Mouse (Mus musculus) left cerebral cortex, postnatal 4 days (tissue): ENCODE measurements around the gene Mta3. TPM values are rescaled to one million over a fixed set of nuclear protein-coding genes. Genes with fewer than 3 reads are reported as not detected.
A peak's percentile ranks its signal among the peaks of the same experiment; 100 is the strongest.

Experiments used
- DNase-seq: peaks from one replicate; pipeline ENCODE4 v3.0.0-alpha.2; 2022
- intact Hi-C: fragments of 180-260 bp; cut with DNase I; formaldehyde crosslinking; loops from one replicate; pipeline ENCODE4 v1.15.1; 2025
- total RNA-seq, 2 experiments: library from RNA; stranded (reverse); gene quantifications; 2 replicates each; pipeline ENCODE4 v1.2.3; 2021

The Mta3 gene
- total RNA-seq, 2 experiments from 2014 or later, result 56.0 to 61.5 TPM

DNA sequence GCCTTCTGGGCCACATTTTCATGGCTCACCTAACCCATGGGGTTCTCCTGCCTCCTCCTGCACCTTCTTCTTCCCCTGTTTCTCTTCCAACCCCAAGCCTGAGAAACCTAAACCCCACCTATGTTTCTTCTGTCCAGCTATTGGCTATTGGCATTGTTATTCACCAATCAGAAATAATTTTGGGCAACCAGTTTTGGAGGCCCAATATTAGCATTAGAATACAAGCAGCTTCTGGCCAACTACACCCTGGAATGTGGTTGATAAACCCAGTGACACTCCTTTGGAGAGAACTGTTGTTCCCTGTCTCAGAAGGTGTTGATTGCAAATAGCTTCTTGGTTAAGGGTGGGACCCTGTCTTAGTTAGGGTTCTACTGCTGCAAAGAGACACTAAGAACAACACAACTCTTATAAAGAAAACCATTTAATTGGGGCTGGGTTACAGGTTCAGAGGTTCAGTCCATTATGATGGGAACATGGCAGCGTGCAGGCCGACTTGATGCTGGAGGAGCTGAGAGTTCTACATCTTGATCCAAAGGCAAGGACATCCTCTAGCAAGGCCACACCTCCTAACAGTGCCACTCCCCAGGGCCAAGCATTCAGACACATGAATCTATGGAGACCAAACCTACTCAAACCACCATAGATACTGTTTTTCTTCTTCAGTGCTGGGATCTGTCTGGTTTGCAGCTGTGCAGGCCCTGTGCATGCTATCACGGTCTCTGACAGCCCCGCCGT is 44.4 kb downstream of the Mta3 start:
- DNase-seq, result no peak
- intact Hi-C loops, result no loop called here

DNA sequence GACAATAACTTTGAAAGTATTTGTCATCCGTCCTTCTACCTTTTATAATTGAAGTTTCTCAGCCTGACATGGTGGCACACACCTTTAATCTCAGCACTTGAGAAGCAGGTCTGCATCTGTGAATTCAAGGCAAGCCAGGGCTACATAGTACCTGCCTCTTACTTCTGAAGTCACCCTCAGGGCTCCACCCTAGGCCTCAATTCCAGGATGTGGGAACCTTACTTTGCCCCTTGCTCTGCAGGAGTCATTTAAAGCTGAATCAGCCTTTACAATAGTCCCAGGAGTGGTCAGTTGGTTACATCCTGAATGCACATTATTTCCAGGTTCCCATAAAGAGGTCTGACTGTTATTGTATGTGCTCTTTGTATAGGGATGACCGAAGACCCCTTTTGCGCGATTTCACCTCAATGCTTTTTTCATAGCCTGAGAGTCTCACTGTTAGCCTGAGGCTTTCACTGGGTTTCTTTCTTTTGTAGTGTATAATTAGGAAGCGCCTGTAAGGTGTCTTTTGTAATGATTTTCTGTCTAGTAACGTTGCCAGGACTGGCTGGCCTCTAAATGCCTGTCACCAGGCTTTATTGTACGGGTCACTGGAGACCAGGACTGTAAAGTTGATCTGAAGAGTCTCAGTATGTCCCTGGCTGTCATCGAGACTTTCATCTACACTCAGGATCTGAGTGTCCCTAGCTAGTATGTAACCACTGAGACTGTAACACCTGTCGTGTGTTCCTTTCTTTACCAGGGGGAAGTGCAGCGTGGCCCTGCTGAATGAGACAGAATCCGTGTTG is 47.3 kb downstream of the Mta3 start:
- DNase-seq, result no peak
- intact Hi-C loops, result no loop called here

DNA sequence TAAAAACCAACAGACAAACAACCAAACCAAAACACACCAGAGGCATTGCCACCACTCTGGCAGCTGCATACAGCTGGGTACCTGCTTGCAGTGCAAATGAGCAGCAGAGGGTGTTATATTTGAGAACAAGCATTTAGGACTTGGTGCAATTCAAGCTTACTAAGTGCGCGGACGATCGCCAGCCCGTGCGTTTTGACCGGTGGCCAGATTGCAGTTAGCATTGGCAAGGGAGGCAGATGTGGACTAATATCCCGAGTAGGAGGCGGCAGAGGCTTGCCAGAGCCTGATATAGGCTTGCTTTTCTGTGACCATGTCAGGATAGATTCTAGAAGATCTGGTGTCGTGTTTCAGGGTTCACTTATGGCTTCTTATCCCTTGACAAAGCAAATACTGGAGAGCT is 52.1 kb downstream of the Mta3 start:
- intact Hi-C loops, result no loop called here
- DNase-seq, result no peak

DNA sequence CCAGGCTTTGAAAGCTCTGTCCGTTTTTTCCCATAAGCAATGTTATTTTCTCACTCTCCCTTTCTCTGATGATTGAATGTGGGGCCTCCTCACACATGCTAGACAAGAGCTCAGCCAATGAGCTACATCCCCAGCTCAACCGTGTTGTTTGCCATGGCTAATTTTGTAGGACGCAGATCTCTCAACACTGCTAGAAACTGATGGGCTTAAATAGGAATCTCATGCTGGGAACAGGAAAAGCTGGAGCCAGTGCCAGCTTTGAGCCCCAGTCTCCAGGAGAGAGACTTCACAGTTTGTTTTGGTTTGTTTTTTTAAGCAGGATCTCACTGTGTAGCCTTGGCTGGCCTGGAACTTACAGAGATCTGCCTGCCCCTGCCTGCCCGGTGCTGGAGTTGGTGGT is 53.6 kb downstream of the Mta3 start:
- intact Hi-C loops, result no loop called here
- DNase-seq, result no peak

DNA sequence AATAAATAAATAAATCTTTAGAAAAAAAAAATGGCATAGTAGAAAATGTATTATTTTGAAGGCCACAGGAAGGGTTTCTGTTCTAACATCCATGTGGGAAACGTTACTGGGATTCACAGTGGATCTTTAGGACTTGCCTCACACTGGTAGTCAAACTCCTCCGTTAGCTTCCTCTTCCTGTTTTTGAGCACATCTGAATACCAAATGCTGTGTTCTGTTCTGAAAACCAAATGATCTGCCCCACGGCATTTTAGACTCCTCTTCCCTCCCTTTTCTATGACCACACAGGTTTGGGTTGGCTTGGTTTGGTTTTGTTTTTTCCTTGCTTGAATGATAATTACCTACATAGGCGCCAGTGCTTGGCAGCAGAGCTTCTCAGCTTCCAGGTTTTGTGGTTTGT is 58.6 kb downstream of the Mta3 start:
- intact Hi-C loops, result no loop called here
- DNase-seq, result no peak

DNA sequence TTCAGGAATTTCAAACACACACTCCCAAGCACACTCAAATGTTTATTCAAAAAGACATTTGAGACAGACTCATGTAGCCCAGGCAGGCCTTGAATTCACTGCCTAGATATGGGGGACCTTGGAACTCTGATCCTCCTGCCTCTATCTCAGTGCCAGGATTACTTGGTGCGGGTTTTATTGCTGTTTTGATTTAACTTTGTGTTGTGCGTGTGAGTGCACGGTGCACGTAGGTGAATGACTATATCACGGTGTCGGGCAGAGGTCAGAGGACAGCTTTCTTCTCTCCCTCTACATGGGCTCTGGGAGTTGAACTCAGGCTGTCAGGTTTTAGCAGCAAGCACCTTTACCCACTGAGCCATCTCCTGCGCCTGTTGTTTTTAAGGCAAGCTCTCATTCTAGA is 61.1 kb downstream of the Mta3 start:
- no peak for DNase-seq
- intact Hi-C loops, result no loop called here

DNA sequence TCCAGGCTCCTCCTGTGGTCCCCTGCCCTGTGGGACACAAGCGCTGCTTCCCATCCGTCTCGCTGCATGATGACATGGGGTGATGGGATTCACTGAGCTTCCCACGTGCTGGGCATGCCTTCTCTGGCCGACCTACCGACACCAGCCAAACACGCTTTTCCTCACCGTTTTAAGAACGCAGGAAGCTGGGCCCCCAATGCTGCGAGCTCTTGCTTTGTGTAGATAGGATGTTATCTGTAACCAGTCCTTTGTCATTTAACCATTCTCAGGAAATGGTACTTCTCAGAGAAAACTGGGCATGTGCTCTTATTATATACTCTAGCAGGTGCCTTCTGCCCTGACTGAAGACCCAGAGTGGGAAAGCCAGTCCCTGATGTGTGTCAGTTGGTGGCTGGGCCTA is 62.3 kb downstream of the Mta3 start:
- intact Hi-C loops, result no loop called here
- DNase-seq, result no peak

DNA sequence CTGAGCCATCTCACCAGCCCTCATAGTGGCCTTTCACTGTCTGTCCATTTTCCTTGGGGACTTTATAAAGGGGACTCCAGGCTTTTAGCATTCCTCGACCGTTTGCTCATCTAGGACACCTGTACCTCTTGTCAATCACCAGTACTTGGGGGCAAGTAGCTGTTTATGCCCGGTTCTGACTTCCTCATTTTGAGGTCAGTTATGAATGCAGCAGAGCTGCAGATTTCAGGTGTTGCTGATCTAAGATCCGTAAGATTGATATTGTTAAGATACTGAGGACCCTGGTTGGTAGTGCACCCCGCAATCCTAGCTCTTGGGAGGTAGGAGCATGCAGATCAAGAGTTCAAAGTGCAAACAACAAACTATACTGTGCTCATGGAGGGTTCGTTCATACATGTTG is 64.4 kb downstream of the Mta3 start:
- intact Hi-C loops, result no loop called here
- DNase-seq, result no peak

DNA sequence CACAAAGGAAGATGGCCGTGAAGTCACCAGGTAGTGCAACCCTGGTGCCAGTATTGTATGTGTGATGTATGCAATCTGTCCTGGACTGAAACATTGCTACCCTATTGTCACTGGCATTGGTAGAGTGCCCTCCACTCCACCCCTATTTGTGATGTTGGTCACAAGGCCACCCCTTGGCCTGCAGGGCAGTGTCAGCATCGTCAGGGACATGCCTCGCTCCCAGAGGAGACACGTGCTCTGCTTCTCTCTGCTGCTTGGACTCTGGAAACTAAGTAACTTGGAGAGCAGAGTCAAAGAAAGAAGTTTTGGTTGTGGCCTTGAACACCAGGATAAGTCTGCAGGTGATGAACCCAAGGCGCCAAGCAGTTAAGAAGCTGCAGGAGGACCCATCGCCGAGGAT is 65.0 kb downstream of the Mta3 start:
- no peak for DNase-seq
- intact Hi-C loops, result no loop called here

DNA sequence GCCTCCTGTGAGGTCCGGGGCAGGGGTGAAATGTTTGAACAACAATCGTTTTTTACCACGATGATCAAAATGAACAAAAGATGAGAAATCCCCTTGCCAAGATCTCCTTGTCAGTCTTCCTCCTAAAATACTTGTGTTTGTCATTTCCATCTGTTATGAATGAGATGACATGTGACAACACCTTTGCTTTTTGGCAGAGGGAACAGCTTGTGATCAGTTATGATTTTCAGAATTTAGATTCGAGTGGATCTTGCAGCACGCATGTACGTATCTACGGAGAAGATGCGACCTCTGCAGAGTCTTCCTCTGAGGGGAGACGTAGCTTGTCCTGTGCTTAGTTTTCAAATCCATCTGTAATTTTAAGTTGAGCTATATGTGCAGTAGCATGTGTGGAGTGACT is 66.1 kb downstream of the Mta3 start:
- intact Hi-C loops, result no loop called here
- no peak for DNase-seq

DNA sequence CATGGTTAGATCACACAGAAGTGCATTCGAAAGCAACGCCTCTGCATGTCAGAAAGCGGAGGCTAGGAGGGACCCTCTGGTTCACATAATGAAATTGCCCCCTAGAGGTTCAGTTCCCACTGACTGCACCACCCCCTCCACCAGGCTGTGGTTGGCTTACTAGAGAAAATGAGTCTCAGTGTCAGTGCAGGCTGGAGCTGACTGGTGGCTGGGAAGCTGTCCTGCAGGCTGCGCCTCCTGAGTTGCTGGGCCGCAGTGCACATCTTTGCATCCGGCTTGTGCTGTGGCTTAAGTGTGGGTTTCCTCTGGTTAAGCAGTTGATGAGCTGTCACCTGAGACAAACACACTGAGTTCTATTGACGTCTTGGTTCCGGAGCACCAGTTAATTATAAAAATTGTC is 66.7 kb downstream of the Mta3 start:
- intact Hi-C loops, result no loop called here
- DNase-seq, result no peak

DNA sequence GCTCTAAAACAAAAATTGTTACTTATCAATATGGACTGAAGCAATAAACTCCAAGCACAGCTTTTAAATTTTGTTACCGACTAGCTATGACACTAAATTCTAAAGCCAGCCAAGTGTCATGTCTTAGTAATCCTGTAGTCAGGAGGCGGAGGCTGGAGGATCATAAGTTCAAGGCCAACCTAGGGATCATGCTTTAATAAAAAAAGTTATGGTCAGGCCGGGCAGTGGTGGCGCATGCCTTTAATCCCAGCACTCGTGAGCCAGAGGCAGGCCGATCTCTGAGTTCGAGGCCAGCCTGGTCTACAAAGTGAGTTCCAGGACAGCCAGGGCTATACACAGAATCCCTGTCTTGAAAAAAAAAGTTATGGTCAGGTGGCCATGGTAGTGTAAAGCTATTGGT is 71.0 kb downstream of the Mta3 start:
- intact Hi-C loops, result no loop called here
- DNase-seq, result no peak

DNA sequence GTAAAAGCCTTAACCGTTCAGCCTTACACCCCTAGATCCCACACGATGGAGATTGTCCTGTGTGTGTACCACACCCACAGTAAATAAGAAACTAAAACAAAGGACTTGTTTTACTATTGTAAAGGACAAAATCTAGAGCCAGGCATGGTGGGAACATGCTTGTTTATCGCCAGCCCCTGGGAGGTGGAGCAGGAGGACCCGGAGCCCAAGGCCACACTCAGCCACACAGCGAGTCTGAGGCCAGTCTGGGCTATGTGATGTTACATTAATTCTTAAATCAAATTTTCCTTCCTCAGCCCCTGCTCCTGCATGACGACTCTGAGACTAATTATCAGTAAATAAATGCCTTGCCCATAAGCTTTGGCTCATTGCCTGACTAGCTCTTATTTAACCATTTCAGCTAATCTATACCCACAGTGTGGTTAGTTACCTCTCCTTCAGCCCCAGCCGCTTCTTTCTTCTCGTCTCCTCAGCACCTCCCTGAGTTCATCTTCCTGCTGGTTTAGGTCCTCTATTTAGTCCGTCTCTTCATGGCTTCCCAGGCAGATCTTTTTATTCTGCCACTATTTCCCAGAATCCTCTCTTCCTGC is 71.6 kb downstream of the Mta3 start:
- intact Hi-C loops, result no loop called here

DNA sequence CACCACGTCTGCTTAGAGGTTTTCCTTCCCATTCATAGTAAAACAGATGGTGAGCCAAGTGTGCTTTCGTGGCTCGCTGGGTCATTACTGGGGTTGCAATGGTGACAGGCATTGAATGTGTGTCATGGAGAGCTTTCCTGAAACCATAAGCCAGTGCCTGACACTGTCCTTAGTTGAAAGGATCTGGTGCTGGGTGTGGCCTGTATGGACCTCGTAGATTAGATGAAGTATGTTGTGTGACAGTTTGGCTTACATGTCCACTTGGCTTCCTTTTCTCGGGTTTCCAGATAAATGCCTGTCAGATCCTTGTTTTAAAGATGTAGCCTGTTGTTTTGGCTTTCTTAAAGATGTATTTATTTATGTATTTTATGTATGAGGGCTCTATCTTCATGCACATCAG is 74.3 kb downstream of the Mta3 start:
- intact Hi-C loops, result no loop called here

More for the DNA sequence above, 71.6 kb downstream of the Mta3 start:
- DNase-seq, result no peak

DNA sequence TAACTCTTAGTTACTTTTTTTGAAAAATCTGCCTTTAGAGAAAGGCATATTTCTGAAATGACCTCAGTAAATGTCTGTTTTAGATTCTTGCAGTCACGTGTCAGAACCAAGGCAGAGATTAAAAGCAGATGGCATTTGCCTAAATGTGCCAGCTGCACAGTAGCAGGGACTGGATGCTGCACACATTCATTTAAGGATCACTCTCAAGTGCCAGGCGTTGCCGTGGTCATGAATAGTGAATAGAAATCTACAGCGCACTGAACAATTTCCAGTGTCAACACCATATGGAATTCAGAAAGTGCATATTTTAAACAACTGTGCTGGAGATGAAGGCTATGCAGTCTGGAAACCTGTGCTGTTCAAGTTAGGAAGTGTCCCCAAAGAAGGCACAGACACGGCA is 76.8 kb downstream of the Mta3 start:
- DNase-seq, result peak; percentile 18
- intact Hi-C loops, result no loop called here

More for the DNA sequence above, 74.3 kb downstream of the Mta3 start:
- no peak for DNase-seq

DNA sequence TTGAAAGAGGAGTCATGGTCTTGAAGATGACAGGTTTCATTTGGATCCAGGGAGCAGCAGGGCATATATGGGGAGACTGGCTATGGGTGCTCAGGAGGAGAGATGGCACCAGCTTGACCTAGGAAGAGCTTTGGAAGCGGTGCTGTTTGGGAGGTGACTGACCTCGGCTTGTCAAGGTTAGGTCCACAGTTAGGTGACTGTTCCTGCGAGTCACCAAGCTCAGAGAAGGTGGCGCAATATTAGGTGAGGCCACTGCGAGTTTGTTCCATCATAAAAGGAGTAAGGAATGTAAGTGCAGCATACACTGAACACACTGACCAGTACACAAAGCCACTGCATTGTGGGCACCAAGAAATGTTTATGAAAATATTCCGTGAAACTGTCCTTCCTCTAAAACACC is 80.5 kb downstream of the Mta3 start:
- DNase-seq, result no peak
- intact Hi-C loops, result no loop called here

DNA sequence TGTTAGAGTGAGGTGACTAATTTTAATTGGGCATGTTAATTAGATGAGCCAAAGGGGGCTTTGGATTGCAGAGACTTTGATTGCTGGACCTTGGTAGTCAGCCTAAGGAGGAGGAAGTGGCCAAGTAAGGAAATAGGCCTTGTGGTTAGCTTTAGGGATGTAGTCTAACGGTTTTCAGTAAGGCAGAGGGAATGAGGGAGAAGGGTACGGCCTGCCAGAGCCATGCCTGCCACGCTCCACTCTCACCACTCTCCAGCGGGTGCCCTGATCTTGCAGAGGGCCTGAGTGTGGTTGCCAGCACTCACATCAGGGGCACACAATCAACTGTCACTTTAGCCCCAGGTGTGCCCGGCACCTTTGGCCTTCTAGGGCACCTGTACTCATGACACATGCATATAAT is 84.2 kb downstream of the Mta3 start:
- intact Hi-C loops, result loop anchor here (2.0 kb wide), 1 partner anchor 43 kb away; no protein-coding TSS in a partner anchor
- no peak for DNase-seq

DNA sequence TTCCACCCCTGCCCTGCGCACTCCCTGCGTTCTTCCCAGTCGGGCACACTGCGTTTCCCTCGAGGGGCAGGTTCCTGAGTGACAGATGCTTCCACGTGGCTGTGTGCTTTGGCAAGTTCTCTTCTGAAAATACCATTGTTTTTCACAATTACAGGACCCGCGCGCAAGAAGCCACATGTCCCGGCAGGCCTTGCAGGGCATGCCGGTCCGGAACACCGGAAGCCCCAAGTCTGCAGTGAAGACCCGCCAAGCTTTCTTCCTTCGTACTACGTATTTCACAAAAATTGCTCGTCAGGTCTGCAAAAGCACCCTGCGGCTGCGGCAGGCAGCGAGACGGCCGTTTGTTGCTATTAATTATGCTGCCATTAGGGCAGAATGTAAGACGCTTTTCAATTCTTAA is 86.4 kb downstream of the Mta3 start:
- no peak for DNase-seq
- intact Hi-C loops, result no loop called here

DNA sequence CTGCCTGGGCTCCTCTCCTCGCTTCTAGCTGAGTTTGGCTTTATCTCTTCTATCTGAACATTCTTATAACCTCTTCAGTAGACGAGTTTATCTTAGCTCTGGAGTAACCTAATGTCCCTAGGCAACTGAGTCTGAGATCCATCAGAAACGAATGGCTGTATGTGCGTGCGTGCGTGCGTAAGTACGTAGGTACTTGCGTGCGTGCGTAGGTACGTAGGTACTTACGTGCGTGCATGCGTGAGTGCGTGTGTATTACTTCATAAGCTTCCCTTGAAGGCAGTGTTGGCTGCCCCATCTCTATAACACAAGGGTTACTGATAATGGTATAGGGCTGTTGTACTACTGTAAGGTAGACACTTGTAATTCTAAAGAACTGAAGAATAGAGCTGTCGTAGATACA is 89.2 kb downstream of the Mta3 start:
- intact Hi-C loops, result no loop called here
- DNase-seq, result no peak

DNA sequence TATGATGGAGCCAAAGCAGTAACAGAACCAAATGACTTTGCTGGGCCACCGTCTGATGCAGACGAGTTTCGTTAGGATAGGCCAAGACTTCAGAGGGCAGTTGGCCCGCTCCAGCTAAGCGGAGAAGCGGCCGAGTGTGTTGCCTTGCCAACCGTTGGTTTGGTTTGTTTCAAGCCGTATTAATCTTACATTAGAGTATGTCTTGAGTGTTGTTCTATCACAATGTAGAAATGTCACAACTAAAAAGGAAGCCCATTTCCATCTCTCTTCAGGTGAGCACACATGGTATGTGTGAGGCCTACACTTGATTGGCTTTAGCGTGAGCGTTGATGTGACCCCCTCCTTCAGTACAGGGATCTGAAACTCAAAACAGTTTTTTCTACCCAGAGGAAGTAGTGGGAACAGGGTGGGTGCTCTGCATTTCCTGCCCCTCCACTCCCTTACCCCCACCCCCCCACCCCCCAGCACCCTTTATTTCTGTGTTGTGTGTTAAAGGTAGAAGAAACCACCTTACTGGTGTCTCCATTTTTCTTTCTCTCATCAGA is 93.6 kb downstream of the Mta3 start:
- intact Hi-C loops, result no loop called here
- DNase-seq, result no peak

DNA sequence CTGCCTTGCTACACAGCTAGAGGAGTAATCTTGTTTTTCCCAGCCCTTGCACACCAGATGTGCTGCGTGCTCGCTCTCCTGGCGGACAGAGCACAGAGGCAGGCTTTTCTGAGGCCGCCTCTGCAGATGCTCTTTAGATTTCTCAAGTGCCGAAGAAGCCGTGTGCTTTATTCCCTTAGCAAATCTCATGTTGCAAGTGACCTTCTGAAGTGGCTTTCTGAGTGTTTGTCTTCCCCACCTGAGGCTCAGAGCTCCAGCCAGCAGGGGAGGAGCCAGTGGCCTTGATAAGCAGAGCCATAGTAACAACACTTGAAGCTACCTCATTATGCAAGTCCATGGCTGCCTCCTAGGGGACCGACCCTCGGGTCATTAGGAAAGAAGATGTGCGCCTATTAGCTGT is 98.0 kb downstream of the Mta3 start:
- DNase-seq, result no peak
- intact Hi-C loops, result no loop called here

DNA sequence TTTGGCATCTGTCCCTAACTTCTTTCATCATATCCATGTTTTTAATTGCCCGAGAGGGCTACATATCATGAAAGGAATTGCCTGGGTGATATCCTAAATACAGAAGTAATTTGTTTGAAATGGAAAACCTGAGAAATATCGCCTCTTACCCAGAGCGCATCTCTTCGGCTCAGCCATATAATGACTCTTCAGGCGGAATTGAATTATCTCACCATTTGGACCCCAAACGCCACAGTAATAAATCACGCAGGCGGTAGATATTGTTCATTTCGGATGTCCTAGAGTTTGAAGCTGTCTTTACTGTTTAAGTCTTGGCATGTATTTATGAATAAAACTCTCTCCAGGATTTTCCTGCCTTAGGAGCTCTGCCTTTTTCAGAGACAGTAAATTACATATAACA is 99.1 kb downstream of the Mta3 start:
- intact Hi-C loops, result no loop called here

More for the DNA sequence above, 99.1 kb downstream of the Mta3 start:
- no peak for DNase-seq
